Mouse (Mus musculus) embryonic facial prominence, embryonic 12.5 days (tissue): ENCODE data around the gene Tcea2. TPM values are rescaled to one million over a fixed set of nuclear protein-coding genes. Genes with fewer than 3 reads are reported as not detected.

ENCODE experiments used
- ATAC-seq: fragments of 200-750 bp; cut with Nextera tagmentation; 2 replicates; pipeline ENCODE4 v1.8.0; 2017; ENCODE audit not compliant: insufficient number of reproducible peaks, insufficient read depth, low FRiP score, low TSS enrichment
- H3K27ac ChIP-seq: fragments of 300-500 bp; sonication (generic); 2 replicates; pipeline ENCODE4 v1.5.1; 2016; ENCODE audit warnings: mild to moderate bottlenecking
- H3K27me3 ChIP-seq: fragments of 300-500 bp; sonication (generic); 2 replicates; pipeline ENCODE4 v1.6.1; 2016; ENCODE audit warnings: mild to moderate bottlenecking, moderate library complexity
- H3K36me3 ChIP-seq: fragments of 300-500 bp; sonication (generic); 2 replicates; pipeline ENCODE4 v1.6.1; 2016; ENCODE audit warnings: mild to moderate bottlenecking
- H3K4me1 ChIP-seq: fragments of 300-500 bp; sonication (generic); 2 replicates; pipeline ENCODE4 v1.6.1; 2016
- H3K4me2 ChIP-seq: fragments of 300-500 bp; sonication (generic); replicated peaks from 2 replicates; pipeline ENCODE4 v1.6.1; 2016; ENCODE audit warnings: mild to moderate bottlenecking, moderate library complexity
- H3K4me3 ChIP-seq: fragments of 300-500 bp; sonication (generic); 2 replicates; pipeline ENCODE4 v1.5.1; 2016; ENCODE audit warnings: mild to moderate bottlenecking
- H3K9ac ChIP-seq: fragments of 300-500 bp; sonication (generic); 2 replicates; pipeline ENCODE4 v1.6.1; 2016; ENCODE audit warnings: mild to moderate bottlenecking, moderate library complexity
- H3K9me3 ChIP-seq: fragments of 300-500 bp; sonication (generic); 2 replicates; pipeline ENCODE4 v1.6.1; 2016; ENCODE audit warnings: mild to moderate bottlenecking, moderate library complexity
- WGBS: fragments of 180-500 bp; shearing (Covaris S2); methylation state at CpG from one replicate; pipeline ENCODE4 v1.1.7; 2016; 5-methylcytosine and 5-hydroxymethylcytosine counted together
- polyA plus RNA-seq: library from polyadenylated mRNA; unstranded; fragments of >200 nt; fragmentation: Nextera tagmentation; extraction: Ambion mirVana; gene quantifications from 2 replicates; pipeline ENCODE4 v1.2.1, GENCODE M21; 2016

Gene Tcea2
- polyA plus RNA-seq, 1 experiment from 2014 or later = 31.0 TPM

DNA sequence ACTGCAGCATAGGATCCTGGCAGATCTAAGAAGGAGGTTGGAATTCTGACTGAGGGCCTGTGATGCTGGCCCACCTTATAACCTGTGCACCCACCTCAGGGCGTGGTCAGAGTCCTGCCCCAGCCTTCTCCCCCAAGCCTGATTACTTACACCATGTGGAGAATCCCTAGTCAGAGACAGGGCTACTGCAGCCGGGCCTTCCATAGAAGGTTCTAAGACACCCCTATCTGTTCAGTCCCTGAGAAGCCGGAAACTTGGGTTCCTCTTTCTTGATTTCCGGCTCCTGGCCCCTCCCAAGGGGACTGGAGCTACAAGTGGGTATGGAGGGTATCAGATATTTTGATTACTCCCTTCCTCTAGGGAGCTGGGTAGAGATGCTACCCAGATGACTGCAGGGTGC lies 11.5 kb downstream of the Tcea2 start:
- Histone ChIP-seq H3K36me3 (peaks cover 38% of the 10 kb centered on the region), H3K4me2 (0 out of 2 replicates have a peak overlapping the region, but pooled peaks have one; percentile 3), H3K27me3 (no peaks in the 10 kb centered on the region), H3K4me3 (no peak overlapping the region), H3K4me1 (peaks cover 14% of the 10 kb centered on the region), H3K9me3 (no peaks in the 10 kb centered on the region), H3K9ac (peak overlapping the region; percentile 7; the same call in 1 of the 2 replicates), H3K27ac (no peak overlapping the region)
- WGBS = 88% methylated on average over 4 of the region's 4 CpGs
- no peak for ATAC-seq

DNA sequence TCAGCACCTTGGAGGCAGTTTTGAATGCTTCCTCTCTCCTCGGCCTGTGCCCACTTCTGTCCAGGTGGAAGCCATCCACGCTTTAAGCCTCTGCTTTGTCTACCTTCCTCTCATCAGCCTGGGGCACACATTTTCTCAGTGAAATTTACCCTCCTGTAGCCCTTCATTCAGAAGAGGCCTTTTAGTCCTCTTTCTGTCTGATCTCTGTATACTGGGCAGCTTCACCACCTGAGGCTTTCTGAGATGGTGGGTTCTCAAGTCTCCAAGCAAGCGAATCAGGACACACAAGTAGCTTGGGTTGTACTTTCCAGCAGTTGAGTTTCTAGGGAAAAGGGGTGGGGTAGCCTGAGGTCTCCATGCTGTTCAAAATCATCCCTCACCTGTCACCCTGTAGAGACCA lies 12.2 kb downstream of the Tcea2 start:
- Histone ChIP-seq H3K36me3 (peaks cover 31% of the 10 kb centered on the region), H3K27ac (no peak overlapping the region), H3K4me3 (peak overlapping the region; percentile 69), H3K9ac (no peak overlapping the region), H3K4me1 (peaks cover 14% of the 10 kb centered on the region), H3K27me3 (no peaks in the 10 kb centered on the region), H3K4me2 (peak overlapping the region; percentile 92; the same call in 1 of the 2 replicates), H3K9me3 (no peaks in the 10 kb centered on the region)
- no peak for ATAC-seq
- 86% methylated on average over 3 of the region's 3 CpGs for WGBS

DNA sequence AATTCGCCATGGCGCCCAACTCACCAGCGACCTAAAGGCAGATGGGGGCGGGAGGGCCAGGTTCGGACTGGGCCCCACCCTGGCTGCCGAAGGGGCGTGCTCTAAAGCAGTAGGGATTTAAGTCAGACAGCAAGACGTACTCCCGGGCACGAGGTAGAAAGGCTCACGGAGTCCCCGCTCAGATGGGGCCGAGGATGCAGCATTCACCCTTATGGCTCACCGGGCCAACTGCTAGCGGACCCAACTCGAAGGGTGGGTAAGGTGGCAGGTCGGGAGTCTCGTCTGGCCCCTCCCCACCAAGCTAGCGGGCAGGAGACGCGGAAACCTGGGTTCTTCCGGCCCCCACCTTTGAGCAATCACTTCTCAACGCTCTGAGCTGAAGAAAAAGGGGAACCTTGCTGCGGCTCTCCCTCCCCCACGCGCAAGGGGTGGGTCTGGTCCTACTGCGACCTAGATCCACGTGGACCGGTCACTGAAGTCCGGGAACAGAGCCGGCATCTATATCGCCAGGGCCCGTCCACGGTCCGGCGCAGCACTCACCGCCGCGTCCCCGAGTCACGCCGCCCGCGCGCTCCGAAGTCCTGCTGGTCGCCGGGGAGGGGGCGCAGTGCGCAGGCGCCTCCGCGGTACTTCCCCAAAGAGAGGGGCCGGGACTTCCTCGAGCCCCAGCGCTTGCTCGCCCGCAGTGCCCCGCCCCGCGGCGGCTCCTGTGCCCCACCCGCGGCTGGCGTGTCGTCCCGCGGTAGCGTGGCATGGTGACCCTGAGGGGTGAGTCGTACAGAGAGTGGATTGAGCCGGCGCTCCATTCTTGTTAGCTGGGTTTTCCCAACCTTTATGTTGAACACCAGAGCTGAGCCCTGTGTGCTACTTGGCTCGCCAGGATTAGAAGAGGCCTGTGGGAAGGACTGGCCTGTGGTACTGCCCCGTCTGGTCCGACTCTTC lies 13.5 kb downstream of the Tcea2 start, which contains the start of gene Rgs19:
Rgs19 (minus strand) TSS at position 639 of the 942 bp plus-strand sequence.
- ATAC-seq = peak; percentile 82
- Histone ChIP-seq H3K4me1 (peaks cover 14% of the 10 kb centered on the region), H3K27me3 (no peaks in the 10 kb centered on the region), H3K4me3 (peak within 1 kb of the TSS; percentile 69), H3K4me2 (peak within 1 kb of the TSS; percentile 92), H3K27ac (peak within 1 kb of the TSS; percentile 55), H3K9ac (peak within 1 kb of the TSS; percentile 74), H3K9me3 (no peaks in the 10 kb centered on the region), H3K36me3 (peaks cover 19% of the 10 kb centered on the region)
- under 1% methylated on average over 74 of the region's 75 CpGs for WGBS

DNA sequence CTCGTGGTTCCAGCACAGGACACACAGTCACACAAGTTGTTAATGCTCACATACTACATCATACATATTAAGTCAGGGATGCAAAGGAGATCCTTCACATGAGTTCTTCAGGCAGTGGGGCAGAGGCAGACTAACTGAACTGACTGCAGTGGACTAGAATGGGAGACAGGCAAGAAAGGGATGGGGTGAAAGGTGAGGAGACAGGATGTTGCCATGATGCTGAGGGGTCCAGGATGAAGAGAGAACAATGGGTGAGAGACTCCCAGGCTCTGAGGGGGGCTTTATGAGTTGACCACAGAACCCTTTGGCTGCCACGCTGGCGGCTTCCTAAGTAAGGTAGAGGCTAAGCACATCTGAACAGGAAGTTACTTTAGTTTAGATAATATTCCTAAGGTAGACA lies 14.5 kb downstream of the Tcea2 start:
- Histone ChIP-seq H3K4me3 (peak overlapping the region; percentile 69), H3K27ac (peak overlapping the region; percentile 55; the same call in 1 of the 2 replicates), H3K27me3 (no peaks in the 10 kb centered on the region), H3K4me2 (peak overlapping the region; percentile 92), H3K36me3 (peaks cover 10% of the 10 kb centered on the region; the same call in 1 of the 2 replicates), H3K4me1 (peaks cover 14% of the 10 kb centered on the region), H3K9ac (no peak overlapping the region), H3K9me3 (no peaks in the 10 kb centered on the region)
- no peak for ATAC-seq
- WGBS = 88% methylated on average over 3 of the region's 3 CpGs

DNA sequence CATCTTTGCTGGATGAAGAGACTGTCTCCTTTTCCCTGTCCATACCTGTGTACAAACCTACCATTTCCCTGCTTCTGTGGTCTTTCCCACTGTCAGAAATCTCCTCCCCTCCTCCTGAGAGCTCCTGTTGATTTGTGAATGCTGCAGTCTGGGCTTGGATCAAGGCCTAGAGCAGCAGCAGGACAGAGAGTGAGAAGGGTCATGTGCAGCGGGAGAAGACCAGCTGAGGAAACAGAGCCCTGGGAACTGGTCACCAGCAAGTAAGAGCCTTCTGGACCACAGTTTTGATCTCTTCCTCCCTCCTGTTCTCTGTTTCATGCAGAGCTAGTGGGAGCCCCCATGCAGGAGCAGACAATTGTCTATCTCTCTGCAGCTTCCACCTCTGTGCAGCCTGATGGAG lies 15.7 kb downstream of the Tcea2 start:
- Histone ChIP-seq H3K27me3 (no peaks in the 10 kb centered on the region), H3K27ac (no peak overlapping the region), H3K9ac (no peak overlapping the region), H3K36me3 (0 out of 2 replicates have a peak, but pooled peaks cover 2% of the 10 kb centered on the region), H3K4me3 (no peak overlapping the region), H3K9me3 (no peaks in the 10 kb centered on the region), H3K4me2 (no peak overlapping the region), H3K4me1 (peaks cover 14% of the 10 kb centered on the region)
- 83% methylated on average over 1 of the region's 1 CpGs for WGBS
- ATAC-seq = no peak

DNA sequence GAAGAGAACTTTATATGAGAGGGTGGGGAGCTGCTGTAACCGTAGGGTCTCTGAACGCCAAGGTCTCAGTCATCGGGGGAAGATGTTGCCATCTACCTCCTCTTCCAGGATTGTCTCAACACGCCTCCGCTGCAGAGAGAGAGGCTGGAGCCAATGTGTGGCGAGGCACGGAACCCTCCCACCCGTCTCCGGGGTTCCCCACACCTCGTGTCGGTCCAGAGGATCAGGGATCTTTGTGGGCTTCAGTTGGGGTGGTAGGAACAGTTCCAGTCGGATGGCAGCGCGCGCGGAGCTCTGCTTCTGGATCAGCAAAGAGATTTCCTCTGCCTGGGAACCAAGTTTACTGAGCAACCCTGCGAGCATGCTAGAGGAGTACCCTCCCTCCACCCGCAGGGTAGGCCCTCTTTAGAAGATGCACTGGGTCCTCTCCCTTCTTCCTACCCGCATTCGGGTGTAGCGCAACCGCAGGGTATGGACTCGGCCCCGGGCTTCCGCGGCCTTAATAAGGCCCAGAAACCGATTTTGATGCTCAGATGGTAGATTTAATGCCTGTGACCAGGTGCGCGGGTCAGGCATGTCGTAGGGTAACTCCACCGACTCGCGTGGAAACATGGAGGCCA lies 16.8 kb downstream of the Tcea2 start:
- Histone ChIP-seq H3K4me1 (peaks cover 14% of the 10 kb centered on the region), H3K27ac (no peak overlapping the region), H3K36me3 (no peaks in the 10 kb centered on the region), H3K4me3 (no peak overlapping the region), H3K9me3 (no peaks in the 10 kb centered on the region), H3K9ac (no peak overlapping the region), H3K27me3 (no peaks in the 10 kb centered on the region), H3K4me2 (no peak overlapping the region)
- 68% methylated on average over 33 of the region's 33 CpGs for WGBS
- no peak for ATAC-seq

DNA sequence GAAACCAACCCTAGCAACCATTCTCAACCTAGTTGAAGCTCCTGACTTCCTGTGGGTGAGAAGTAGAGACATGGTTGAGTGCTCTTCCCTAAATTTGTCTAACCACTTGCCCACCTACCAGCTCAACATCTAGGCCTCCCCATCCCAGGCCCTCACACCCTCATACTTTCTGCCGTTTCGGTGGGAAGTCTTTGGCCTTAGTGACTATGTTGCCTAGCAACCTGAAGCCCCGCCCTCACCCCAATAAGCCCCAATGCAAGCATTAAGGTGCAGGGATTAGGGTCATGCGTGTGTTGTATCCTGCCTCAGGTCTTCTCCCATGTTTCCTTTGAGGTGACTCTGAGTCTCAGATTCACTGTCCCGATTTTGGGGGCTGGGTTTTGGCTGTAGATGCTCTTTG lies 18.1 kb downstream of the Tcea2 start, which contains the start of gene Lkaaear1:
Lkaaear1 (minus strand) TSS at position 202 of the 400 bp plus-strand sequence.
- no peak within 1 kb of the TSS for H3K4me3 ChIP-seq
- no peak within 1 kb of the TSS for H3K9ac ChIP-seq
- H3K27me3 ChIP-seq = no peaks in the 10 kb centered on the region
- 0 out of 2 replicates have a peak, but pooled peaks cover 6% of the 10 kb centered on the region for H3K4me1 ChIP-seq
- ATAC-seq = no peak
- no peaks in the 10 kb centered on the region for H3K36me3 ChIP-seq
- 50% methylated on average over 5 of the region's 5 CpGs for WGBS
- H3K9me3 ChIP-seq = no peaks in the 10 kb centered on the region
- H3K27ac ChIP-seq = no peak within 1 kb of the TSS
- no peak within 1 kb of the TSS for H3K4me2 ChIP-seq

DNA sequence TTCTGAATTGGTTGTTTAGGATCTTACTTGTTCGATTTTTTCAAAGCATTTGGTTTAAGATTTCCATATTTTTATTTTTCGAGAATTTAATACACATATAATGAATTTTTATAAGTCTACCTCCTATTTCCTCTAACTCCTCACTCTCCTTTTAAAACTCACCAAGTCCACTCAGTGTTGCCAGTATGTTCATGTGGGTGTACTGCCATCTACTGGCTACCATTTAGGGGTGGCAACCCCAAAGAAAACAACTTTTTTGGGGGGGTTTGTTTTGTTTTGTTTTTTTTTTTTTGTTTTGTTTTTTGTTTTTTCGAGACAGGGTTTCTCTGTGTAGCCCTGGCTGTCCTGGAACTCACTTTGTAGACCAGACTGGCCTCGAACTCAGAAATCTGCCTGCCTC lies 26.6 kb downstream of the Tcea2 start:
- Histone ChIP-seq H3K9me3 (no peaks in the 10 kb centered on the region), H3K4me1 (no peaks in the 10 kb centered on the region), H3K27ac (no peak overlapping the region), H3K27me3 (no peaks in the 10 kb centered on the region), H3K4me3 (no peak overlapping the region), H3K36me3 (no peaks in the 10 kb centered on the region), H3K9ac (no peak overlapping the region), H3K4me2 (no peak overlapping the region)
- WGBS = 41% methylated on average over 4 of the region's 4 CpGs
- ATAC-seq = no peak

DNA sequence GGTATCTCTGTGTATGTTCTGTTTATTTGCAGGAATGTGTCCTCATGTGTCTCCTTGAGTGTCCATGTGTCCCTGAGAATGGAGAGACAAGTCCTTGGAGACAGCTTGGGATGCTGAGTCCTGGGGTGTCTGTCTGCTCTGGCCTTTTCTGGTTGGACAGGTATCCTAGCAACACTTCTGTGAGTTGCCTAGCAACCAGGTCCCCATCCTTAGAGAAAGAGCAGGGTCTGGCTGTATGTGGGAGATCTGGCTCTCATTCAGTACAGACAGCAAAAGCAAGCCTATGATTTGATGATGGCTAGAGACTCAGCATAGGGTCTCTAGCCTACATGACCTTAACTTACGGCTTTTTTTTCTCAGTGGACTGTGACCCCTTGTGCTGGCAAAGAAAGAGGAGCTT lies 33.6 kb downstream of the Tcea2 start:
- 0 out of 2 replicates have a peak, but pooled peaks have one; percentile 41 for ATAC-seq
- Histone ChIP-seq H3K4me2 (no peak overlapping the region), H3K9ac (no peak overlapping the region), H3K27me3 (no peaks in the 10 kb centered on the region), H3K36me3 (no peaks in the 10 kb centered on the region), H3K4me1 (peaks cover 4% of the 10 kb centered on the region), H3K27ac (no peak overlapping the region), H3K9me3 (no peaks in the 10 kb centered on the region), H3K4me3 (no peak overlapping the region)
- WGBS = 90% methylated on average over 1 of the region's 1 CpGs

DNA sequence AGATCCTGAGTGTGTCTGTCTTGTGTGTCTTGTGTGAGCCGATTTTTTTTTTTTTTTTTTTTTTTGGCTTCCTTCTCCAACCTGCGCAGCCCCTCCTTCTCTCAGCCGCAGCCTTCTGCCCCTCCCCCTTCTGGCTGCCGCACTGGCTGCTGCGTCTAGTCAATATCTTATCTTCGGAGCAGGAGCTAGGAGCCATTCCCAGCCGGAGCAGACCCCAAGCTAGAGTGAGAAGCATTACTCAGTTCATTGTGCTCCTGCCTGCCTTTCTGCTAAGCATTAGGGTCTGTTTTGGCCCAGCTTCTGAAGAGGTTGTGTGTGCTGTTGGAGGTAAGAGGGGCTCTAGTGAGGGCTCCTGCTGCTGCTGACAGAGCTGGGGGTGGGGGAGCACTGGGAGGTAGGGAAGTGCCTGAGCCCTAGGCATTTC lies 34.8 kb downstream of the Tcea2 start, which contains the start of gene Oprl1:
Oprl1 (plus strand) TSS at position 114 of the 424 bp plus-strand sequence.
- peak; percentile 23; the same call in 1 of the 2 replicates for ATAC-seq
- peak within 1 kb of the TSS; percentile 40 for H3K4me2 ChIP-seq
- no peaks in the 10 kb centered on the region for H3K27me3 ChIP-seq
- no peaks in the 10 kb centered on the region for H3K36me3 ChIP-seq
- H3K9ac ChIP-seq = peak within 1 kb of the TSS; percentile 30; the same call in 1 of the 2 replicates
- H3K4me3 ChIP-seq = peak within 1 kb of the TSS; percentile 28
- H3K9me3 ChIP-seq = no peaks in the 10 kb centered on the region
- peaks cover 4% of the 10 kb centered on the region for H3K4me1 ChIP-seq
- peak within 1 kb of the TSS; percentile 54; the same call in 1 of the 2 replicates for H3K27ac ChIP-seq
- WGBS = 2% methylated on average over 7 of the region's 7 CpGs

DNA sequence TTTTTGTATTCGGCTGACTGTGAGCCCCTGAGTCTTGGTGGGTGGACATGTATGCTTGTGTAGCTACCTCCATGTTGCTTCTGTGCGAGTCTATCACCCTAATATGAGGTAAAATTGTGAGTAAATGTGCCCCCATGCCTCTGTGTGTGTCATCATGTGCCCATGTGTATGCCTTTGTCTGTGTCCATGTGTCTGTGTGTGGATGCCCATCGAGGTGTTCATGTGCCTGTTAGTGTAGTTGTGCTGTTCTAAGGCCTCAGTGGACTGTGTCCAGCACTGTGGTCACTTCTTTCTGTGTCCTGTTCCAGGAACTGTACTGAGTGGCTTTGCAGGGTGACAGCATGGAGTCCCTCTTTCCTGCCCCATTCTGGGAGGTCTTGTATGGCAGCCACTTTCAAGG lies 35.3 kb downstream of the Tcea2 start:
- WGBS = 64% methylated on average over 3 of the region's 3 CpGs
- peak; percentile 50; the same call in 1 of the 2 replicates for ATAC-seq
- peak overlapping the region; percentile 30; the same call in 1 of the 2 replicates for H3K9ac ChIP-seq
- H3K36me3 ChIP-seq = no peaks in the 10 kb centered on the region
- peaks cover 4% of the 10 kb centered on the region for H3K4me1 ChIP-seq
- H3K27ac ChIP-seq = no peak overlapping the region
- no peaks in the 10 kb centered on the region for H3K27me3 ChIP-seq
- peak overlapping the region; percentile 28 for H3K4me3 ChIP-seq
- H3K4me2 ChIP-seq = peak overlapping the region; percentile 40
- no peaks in the 10 kb centered on the region for H3K9me3 ChIP-seq
